Mouse (Mus musculus): ENCODE measurements at regions not wholly inside any gene's neighbourhood (a gene's known extent, or its start where the extent isn't known, plus 50 kb on each side); places are given as distances from the start of the nearest gene placed in this dataset.

GRCm38 (mm10) chr14:48900201-48900600 lies 165.7 kb upstream of the Ap5m1 start:
- Histone ChIP-seq H3K4me1 (replicated peaks; ENCODE audit: control insufficient read depth, insufficient read depth, low read length) (no peaks in the 10 kb centered on the region), H3K27me3 (replicated peaks; ENCODE audit: control insufficient read depth, insufficient read depth, low read length) (no peaks in the 10 kb centered on the region), H3K4me2 (ENCODE audit: low read length) (no peak overlapping the region), H3K9me3 (ENCODE audit: control insufficient read depth, low read length) (no peaks in the 10 kb centered on the region), H3K9ac (ENCODE audit: low read length) (no peak overlapping the region), H3K27ac (ENCODE audit: low read depth) (no peak overlapping the region), H3K4me3 (ENCODE audit: low read depth, low read length) (no peak overlapping the region), H3K36me3 (ENCODE audit: control insufficient read depth, insufficient read depth, low read length) (no peaks in the 10 kb centered on the region)
- WGBS = 100% methylated on average over 1 of the region's 1 CpGs
- no peak for ATAC-seq (replicated peaks; ENCODE audit: low FRiP score, low TSS enrichment, low read depth)
- no peak for DNase-seq (ENCODE audit: low spot score)

- Histone ChIP-seq H3K9ac (ENCODE audit: low read length) (no peak overlapping the region), H3K27me3 (replicated peaks; ENCODE audit: control insufficient read depth, insufficient read depth, low read length) (no peaks in the 10 kb centered on the region), H3K4me1 (replicated peaks; ENCODE audit: control insufficient read depth, insufficient read depth, low read length) (no peaks in the 10 kb centered on the region), H3K27ac (ENCODE audit: low read depth) (no peak overlapping the region), H3K4me2 (ENCODE audit: low read length) (no peak overlapping the region), H3K4me3 (ENCODE audit: low read depth, low read length) (no peak overlapping the region), H3K36me3 (ENCODE audit: control insufficient read depth, insufficient read depth, low read length) (no peaks in the 10 kb centered on the region), H3K9me3 (ENCODE audit: control insufficient read depth, low read length) (no peaks in the 10 kb centered on the region)
- DNase-seq (ENCODE audit: low spot score) = no peak
- no peak for ATAC-seq (replicated peaks; ENCODE audit: low FRiP score, low TSS enrichment, low read depth)
- WGBS = 92% methylated on average over 5 of the region's 5 CpGs
Observed at GRCm38 (mm10) chr14:48897140-48897539, 168.8 kb upstream of the Ap5m1 start.

GRCm38 (mm10) chr14:48896235-48896634 lies 169.7 kb upstream of the Ap5m1 start:
- ATAC-seq (replicated peaks; ENCODE audit: low FRiP score, low TSS enrichment, low read depth) (no peak), DNase-seq (ENCODE audit: low spot score) (no peak)
- 84% methylated on average over 7 of the region's 7 CpGs for WGBS

GRCm38 (mm10) chr14:48891216-48891615 lies 174.7 kb upstream of the Ap5m1 start:
- DNase-seq (ENCODE audit: low spot score) (no peak), ATAC-seq (replicated peaks; ENCODE audit: low FRiP score, low TSS enrichment, low read depth) (no peak)
- H3K4me1 ChIP-seq (replicated peaks; ENCODE audit: control insufficient read depth, insufficient read depth, low read length) = no peaks in the 10 kb centered on the region
- WGBS = 76% methylated on average over 9 of the region's 9 CpGs
- H3K9ac ChIP-seq (ENCODE audit: low read length) = no peak overlapping the region
- H3K4me3 ChIP-seq (ENCODE audit: low read depth, low read length) = no peak overlapping the region
- no peaks in the 10 kb centered on the region for H3K36me3 ChIP-seq (ENCODE audit: control insufficient read depth, insufficient read depth, low read length)
- peaks cover 7% of the 10 kb centered on the region for H3K27me3 ChIP-seq (replicated peaks; ENCODE audit: control insufficient read depth, insufficient read depth, low read length)
- H3K9me3 ChIP-seq (ENCODE audit: control insufficient read depth, low read length) = no peaks in the 10 kb centered on the region
- no peak overlapping the region for H3K4me2 ChIP-seq (ENCODE audit: low read length)
- no peak overlapping the region for H3K27ac ChIP-seq (ENCODE audit: low read depth)

More at GRCm38 (mm10) chr14:48896235-48896634, 169.7 kb upstream of the Ap5m1 start:
- Histone ChIP-seq H3K4me1 (replicated peaks; ENCODE audit: control insufficient read depth, insufficient read depth, low read length) (no peaks in the 10 kb centered on the region), H3K9me3 (ENCODE audit: control insufficient read depth, low read length) (no peaks in the 10 kb centered on the region), H3K4me2 (ENCODE audit: low read length) (no peak overlapping the region), H3K27ac (ENCODE audit: low read depth) (no peak overlapping the region), H3K9ac (ENCODE audit: low read length) (no peak overlapping the region), H3K36me3 (ENCODE audit: control insufficient read depth, insufficient read depth, low read length) (no peaks in the 10 kb centered on the region), H3K27me3 (replicated peaks; ENCODE audit: control insufficient read depth, insufficient read depth, low read length) (no peaks in the 10 kb centered on the region), H3K4me3 (ENCODE audit: low read depth, low read length) (no peak overlapping the region)

- WGBS = 4% methylated on average over 13 of the region's 13 CpGs
- no peaks in the 10 kb centered on the region for H3K4me1 ChIP-seq (replicated peaks; ENCODE audit: control insufficient read depth, insufficient read depth, low read length)
- no peaks in the 10 kb centered on the region for H3K36me3 ChIP-seq (ENCODE audit: control insufficient read depth, insufficient read depth, low read length)
- DNase-seq (ENCODE audit: low spot score) (no peak), ATAC-seq (replicated peaks; ENCODE audit: low FRiP score, low TSS enrichment, low read depth) (no peak)
- no peaks in the 10 kb centered on the region for H3K9me3 ChIP-seq (ENCODE audit: control insufficient read depth, low read length)
- H3K27ac ChIP-seq (ENCODE audit: low read depth) = no peak overlapping the region
- no peak overlapping the region for H3K9ac ChIP-seq (ENCODE audit: low read length)
- peak overlapping the region; percentile 15; the same call in 1 of the 2 replicates for H3K4me2 ChIP-seq (ENCODE audit: low read length)
- H3K27me3 ChIP-seq (replicated peaks; ENCODE audit: control insufficient read depth, insufficient read depth, low read length) = peaks cover 7% of the 10 kb centered on the region
- H3K4me3 ChIP-seq (ENCODE audit: low read depth, low read length) = no peak overlapping the region
Observed at GRCm38 (mm10) chr14:48888954-48889353, 176.9 kb upstream of the Ap5m1 start.

- H3K27me3 ChIP-seq (replicated peaks; ENCODE audit: control insufficient read depth, insufficient read depth, low read length) = no peaks in the 10 kb centered on the region; the same call in 1 of the 2 replicates
- no peak overlapping the region for H3K9ac ChIP-seq (ENCODE audit: low read length)
- H3K4me3 ChIP-seq (ENCODE audit: low read depth, low read length) = no peak overlapping the region
- WGBS = 30% methylated on average over 6 of the region's 6 CpGs
- no peak overlapping the region for H3K27ac ChIP-seq (ENCODE audit: low read depth)
- H3K4me2 ChIP-seq (ENCODE audit: low read length) = no peak overlapping the region
- H3K4me1 ChIP-seq (replicated peaks; ENCODE audit: control insufficient read depth, insufficient read depth, low read length) = no peaks in the 10 kb centered on the region
- H3K9me3 ChIP-seq (ENCODE audit: control insufficient read depth, low read length) = no peaks in the 10 kb centered on the region
- ATAC-seq (replicated peaks; ENCODE audit: low FRiP score, low TSS enrichment, low read depth) (peak; percentile 83), DNase-seq (ENCODE audit: low spot score) (no peak)
- no peaks in the 10 kb centered on the region for H3K36me3 ChIP-seq (ENCODE audit: control insufficient read depth, insufficient read depth, low read length)
Observed at GRCm38 (mm10) chr14:48880041-48880440, 185.9 kb upstream of the Ap5m1 start.

- 77% methylated on average over 12 of the region's 12 CpGs for WGBS
- ATAC-seq (replicated peaks; ENCODE audit: low FRiP score, low TSS enrichment, low read depth) (no peak), DNase-seq (ENCODE audit: low spot score) (no peak)
- H3K27me3 ChIP-seq (replicated peaks; ENCODE audit: control insufficient read depth, insufficient read depth, low read length) = no peaks in the 10 kb centered on the region; the same call in 1 of the 2 replicates
- no peaks in the 10 kb centered on the region for H3K36me3 ChIP-seq (ENCODE audit: control insufficient read depth, insufficient read depth, low read length)
- no peak overlapping the region for H3K9ac ChIP-seq (ENCODE audit: low read length)
- H3K4me2 ChIP-seq (ENCODE audit: low read length) = no peak overlapping the region
- H3K4me1 ChIP-seq (replicated peaks; ENCODE audit: control insufficient read depth, insufficient read depth, low read length) = no peaks in the 10 kb centered on the region
- no peak overlapping the region for H3K27ac ChIP-seq (ENCODE audit: low read depth)
- H3K4me3 ChIP-seq (ENCODE audit: low read depth, low read length) = no peak overlapping the region
- H3K9me3 ChIP-seq (ENCODE audit: control insufficient read depth, low read length) = no peaks in the 10 kb centered on the region
Observed at GRCm38 (mm10) chr14:48877998-48878657, 187.8 kb upstream of the Ap5m1 start.

GRCm38 (mm10) chr14:48871313-48871712 lies 194.6 kb upstream of the Ap5m1 start:
- H3K9me3 ChIP-seq (ENCODE audit: control insufficient read depth, low read length) = no peaks in the 10 kb centered on the region
- no peak for ATAC-seq (replicated peaks; ENCODE audit: low FRiP score, low TSS enrichment, low read depth)
- DNase-seq (ENCODE audit: low spot score) = no peak
- no peak overlapping the region for H3K4me3 ChIP-seq (ENCODE audit: low read depth, low read length)
- no peaks in the 10 kb centered on the region for H3K27me3 ChIP-seq (replicated peaks; ENCODE audit: control insufficient read depth, insufficient read depth, low read length)
- H3K27ac ChIP-seq (ENCODE audit: low read depth) = no peak overlapping the region
- H3K4me2 ChIP-seq (ENCODE audit: low read length) = no peak overlapping the region
- H3K4me1 ChIP-seq (replicated peaks; ENCODE audit: control insufficient read depth, insufficient read depth, low read length) = no peaks in the 10 kb centered on the region
- H3K36me3 ChIP-seq (ENCODE audit: control insufficient read depth, insufficient read depth, low read length) = no peaks in the 10 kb centered on the region
- no peak overlapping the region for H3K9ac ChIP-seq (ENCODE audit: low read length)
- WGBS = 89% methylated on average over 3 of the region's 3 CpGs

GRCm38 (mm10) chr14:48869956-48870355 lies 195.9 kb upstream of the Ap5m1 start:
- H3K4me3 ChIP-seq (ENCODE audit: low read depth, low read length) = no peak overlapping the region
- H3K4me2 ChIP-seq (ENCODE audit: low read length) = no peak overlapping the region
- no peaks in the 10 kb centered on the region for H3K27me3 ChIP-seq (replicated peaks; ENCODE audit: control insufficient read depth, insufficient read depth, low read length)
- H3K27ac ChIP-seq (ENCODE audit: low read depth) = no peak overlapping the region
- H3K9me3 ChIP-seq (ENCODE audit: control insufficient read depth, low read length) = no peaks in the 10 kb centered on the region
- H3K9ac ChIP-seq (ENCODE audit: low read length) = no peak overlapping the region
- DNase-seq (ENCODE audit: low spot score) (no peak), ATAC-seq (replicated peaks; ENCODE audit: low FRiP score, low TSS enrichment, low read depth) (0 out of 2 replicates have a peak, but pooled peaks have one; percentile 50)
- WGBS = 26% methylated on average over 10 of the region's 10 CpGs
- H3K4me1 ChIP-seq (replicated peaks; ENCODE audit: control insufficient read depth, insufficient read depth, low read length) = no peaks in the 10 kb centered on the region
- H3K36me3 ChIP-seq (ENCODE audit: control insufficient read depth, insufficient read depth, low read length) = no peaks in the 10 kb centered on the region

All from intestine, embryonic 14.5 days (tissue).